Mouse (Mus musculus): ENCODE data around the gene U2af1l4. TPM values are rescaled to one million over a fixed set of nuclear protein-coding genes. Genes with fewer than 3 reads are reported as not detected.

The U2af1l4 gene
- polyA plus RNA-seq, 1 experiment from 2014 or later, result 87.6 TPM

DNA sequence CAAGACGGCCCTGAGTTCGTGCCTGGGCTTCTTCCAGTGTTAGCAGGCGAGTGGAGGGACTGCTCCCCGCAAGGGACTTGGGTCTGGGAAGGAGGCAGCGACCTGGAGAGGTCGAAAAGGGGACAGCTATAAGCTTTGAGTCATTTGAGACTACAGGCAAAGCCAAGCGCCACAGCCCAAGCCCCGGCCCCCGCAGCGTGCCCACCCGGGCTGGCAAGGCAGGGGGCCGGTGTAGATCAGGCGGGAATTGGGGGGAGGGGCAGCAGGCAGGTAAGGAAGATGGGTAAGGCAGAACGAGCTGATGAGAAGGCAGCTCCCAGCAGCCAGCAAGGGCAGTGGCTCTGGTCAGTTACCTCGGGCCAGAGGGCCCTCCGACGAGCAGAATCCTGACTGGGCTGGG, 36.7 kb upstream of the U2af1l4 start:
- Histone ChIP-seq H3K27me3 (ENCODE audit: control insufficient read depth, insufficient read depth, low read length) (0 out of 2 replicates have a peak, but pooled peaks cover 3% of the 10 kb centered on the region), H3K4me2 (peak overlapping the region; percentile 44)

DNA sequence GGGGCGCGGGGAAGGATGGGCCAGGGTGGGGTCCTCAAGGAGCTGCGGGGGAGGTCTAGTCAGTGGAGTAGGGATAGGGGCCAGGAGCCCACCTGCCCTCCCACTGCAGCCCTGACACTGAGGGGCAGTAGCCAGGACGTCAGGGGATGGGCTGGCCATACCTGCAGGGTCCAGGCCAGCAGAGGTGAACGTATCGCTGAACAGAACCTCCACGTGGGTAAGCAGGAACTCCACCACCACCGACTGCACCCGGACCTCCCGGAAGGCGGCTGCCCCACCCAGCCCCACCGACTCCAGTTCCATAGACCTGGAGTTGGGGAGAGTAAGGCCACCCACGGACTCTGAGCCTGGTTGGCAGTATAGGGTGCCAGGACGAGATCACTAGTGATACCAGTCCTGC, 36.1 kb upstream of the U2af1l4 start:
- peaks cover 21% of the 10 kb centered on the region for H3K36me3 ChIP-seq (ENCODE audit: control insufficient read depth, insufficient read depth, low read length)
- no peak overlapping the region for H3K9ac ChIP-seq (ENCODE audit: low read depth, low read length)
- H3K27me3 ChIP-seq (ENCODE audit: control insufficient read depth, insufficient read depth, low read length), result 0 out of 2 replicates have a peak, but pooled peaks cover 3% of the 10 kb centered on the region
- H3K4me3 ChIP-seq (ENCODE audit: low read depth, low read length), result no peak overlapping the region
- no peak overlapping the region for H3K27ac ChIP-seq (ENCODE audit: low read depth, low read length)
- no peaks in the 10 kb centered on the region for H3K9me3 ChIP-seq (replicated peaks; ENCODE audit: control insufficient read depth, low read length)
- 75% methylated on average over 14 of the region's 14 CpGs for WGBS (ENCODE audit: insufficient replicate concordance)
- peaks cover 11% of the 10 kb centered on the region for H3K4me1 ChIP-seq (ENCODE audit: control insufficient read depth, insufficient read depth, low read length)
- H3K4me2 ChIP-seq, result no peak overlapping the region
- ATAC-seq (replicated peaks; ENCODE audit: insufficient number of reproducible peaks, low FRiP score, low TSS enrichment), result no peak; the same call in 1 of the 2 replicates

More for the DNA sequence above, 36.7 kb upstream of the U2af1l4 start:
- Histone ChIP-seq H3K4me1 (ENCODE audit: control insufficient read depth, insufficient read depth, low read length) (peaks cover 11% of the 10 kb centered on the region), H3K27ac (ENCODE audit: low read depth, low read length) (no peak overlapping the region), H3K9me3 (replicated peaks; ENCODE audit: control insufficient read depth, low read length) (no peaks in the 10 kb centered on the region), H3K36me3 (ENCODE audit: control insufficient read depth, insufficient read depth, low read length) (peaks cover 21% of the 10 kb centered on the region), H3K4me3 (ENCODE audit: low read depth, low read length) (no peak overlapping the region), H3K9ac (ENCODE audit: low read depth, low read length) (peak overlapping the region; percentile 43; the same call in 1 of the 2 replicates)
- ATAC-seq (replicated peaks; ENCODE audit: insufficient number of reproducible peaks, low FRiP score, low TSS enrichment), result no peak
- WGBS (ENCODE audit: insufficient replicate concordance), result 14% methylated on average over 17 of the region's 17 CpGs

DNA sequence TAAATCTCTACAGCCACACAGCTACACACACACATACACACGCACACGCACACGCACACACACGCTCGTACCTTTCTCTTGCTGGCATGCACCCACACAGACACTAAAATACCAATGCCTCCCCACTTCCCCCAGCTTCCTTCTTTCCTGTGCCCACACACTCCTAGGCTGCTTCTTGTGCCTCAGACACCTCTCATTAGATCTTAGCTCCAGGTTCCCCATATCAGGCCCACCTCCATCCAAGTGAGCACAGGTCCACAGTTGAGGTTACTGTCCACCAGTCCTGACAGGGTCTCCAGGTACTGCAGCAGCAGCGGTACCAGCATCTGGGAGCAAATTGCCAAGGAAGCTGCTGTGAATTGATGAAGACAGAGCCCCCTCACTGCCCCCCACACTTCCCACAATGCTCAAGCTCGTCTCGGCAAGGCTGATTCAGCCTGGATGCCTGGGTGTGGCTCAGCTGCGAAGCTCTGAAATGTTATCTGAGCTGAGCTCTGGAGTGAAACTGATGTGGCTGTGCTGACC, 31.7 kb upstream of the U2af1l4 start:
- H3K4me2 ChIP-seq, result no peak overlapping the region
- H3K9me3 ChIP-seq (replicated peaks; ENCODE audit: control insufficient read depth, low read length), result no peaks in the 10 kb centered on the region
- H3K4me1 ChIP-seq (ENCODE audit: control insufficient read depth, insufficient read depth, low read length), result peaks cover 21% of the 10 kb centered on the region
- H3K27ac ChIP-seq (ENCODE audit: low read depth, low read length), result no peak overlapping the region
- 0 out of 2 replicates have a peak overlapping the region, but pooled peaks have one; percentile 28 for H3K9ac ChIP-seq (ENCODE audit: low read depth, low read length)
- H3K36me3 ChIP-seq (ENCODE audit: control insufficient read depth, insufficient read depth, low read length), result peaks cover 13% of the 10 kb centered on the region
- peaks cover 10% of the 10 kb centered on the region; the same call in 1 of the 2 replicates for H3K27me3 ChIP-seq (ENCODE audit: control insufficient read depth, insufficient read depth, low read length)
- WGBS (ENCODE audit: insufficient replicate concordance), result 69% methylated on average over 9 of the region's 9 CpGs
- H3K4me3 ChIP-seq (ENCODE audit: low read depth, low read length), result no peak overlapping the region
- no peak for ATAC-seq (replicated peaks; ENCODE audit: insufficient number of reproducible peaks, low FRiP score, low TSS enrichment)

DNA sequence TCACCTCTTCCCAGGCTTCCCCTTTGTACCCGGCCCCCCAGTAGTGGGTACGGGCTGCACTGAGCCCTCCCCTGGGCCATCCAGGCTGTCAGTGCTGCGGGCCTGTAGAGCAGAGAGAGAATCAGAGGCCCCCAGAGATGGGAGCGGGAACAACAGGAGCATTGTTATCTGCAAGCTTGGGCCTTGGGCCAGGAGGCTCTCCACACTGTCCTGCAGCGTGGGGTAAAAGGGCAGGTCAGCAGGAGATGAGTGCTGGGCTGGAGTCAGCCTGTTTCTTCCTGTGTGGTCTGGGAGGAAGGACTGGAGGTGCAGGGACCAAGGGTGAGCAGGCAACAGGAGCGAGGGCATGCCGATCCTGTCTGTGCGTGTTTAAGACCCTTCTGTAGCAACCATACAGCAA, 30.2 kb upstream of the U2af1l4 start:
- Histone ChIP-seq H3K9ac (ENCODE audit: low read depth, low read length) (no peak overlapping the region), H3K4me3 (ENCODE audit: low read depth, low read length) (0 out of 2 replicates have a peak overlapping the region, but pooled peaks have one; percentile 3), H3K4me1 (ENCODE audit: control insufficient read depth, insufficient read depth, low read length) (peaks cover 18% of the 10 kb centered on the region), H3K36me3 (ENCODE audit: control insufficient read depth, insufficient read depth, low read length) (peaks cover 11% of the 10 kb centered on the region), H3K4me2 (peak overlapping the region; percentile 14; the same call in 1 of the 2 replicates), H3K9me3 (replicated peaks; ENCODE audit: control insufficient read depth, low read length) (no peaks in the 10 kb centered on the region), H3K27me3 (ENCODE audit: control insufficient read depth, insufficient read depth, low read length) (peaks cover 10% of the 10 kb centered on the region; the same call in 1 of the 2 replicates), H3K27ac (ENCODE audit: low read depth, low read length) (no peak overlapping the region)
- 28% methylated on average over 8 of the region's 8 CpGs for WGBS (ENCODE audit: insufficient replicate concordance)
- no peak for ATAC-seq (replicated peaks; ENCODE audit: insufficient number of reproducible peaks, low FRiP score, low TSS enrichment)

DNA sequence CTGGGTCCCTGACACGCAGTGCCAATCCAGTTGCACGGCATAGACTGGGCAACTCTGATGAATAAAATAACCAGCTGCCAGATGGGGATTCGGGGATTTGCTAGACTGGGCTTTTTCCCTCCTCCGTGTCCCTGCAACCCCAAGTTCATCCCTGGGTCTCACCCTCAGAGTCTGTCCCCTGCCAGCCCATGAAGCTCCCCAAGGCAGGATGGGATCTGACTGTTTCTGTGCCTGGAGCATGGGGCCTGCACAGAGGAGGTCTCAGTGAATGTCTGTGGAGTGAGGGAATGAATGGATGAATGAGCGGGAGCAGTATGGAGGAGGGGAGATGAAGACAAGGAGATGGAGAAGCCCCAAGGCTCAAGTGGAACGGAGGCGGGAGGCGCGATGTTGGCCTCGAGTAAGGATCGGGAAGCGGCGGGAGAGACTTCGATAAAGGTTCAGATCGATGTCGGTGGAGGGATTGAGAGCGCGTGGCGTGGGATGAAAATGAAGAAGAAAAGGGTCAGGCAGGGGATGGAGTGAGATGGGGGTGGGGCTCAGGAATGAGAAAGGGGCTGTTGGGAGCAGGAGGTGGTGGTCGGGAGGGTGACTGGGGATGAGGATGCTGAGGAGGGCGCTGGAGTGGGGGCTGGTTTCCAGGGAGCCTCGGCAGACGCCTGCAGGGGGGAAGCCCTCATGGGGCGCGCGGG, 29.0 kb upstream of the U2af1l4 start:
- H3K27me3 ChIP-seq (ENCODE audit: control insufficient read depth, insufficient read depth, low read length), result peaks cover 7% of the 10 kb centered on the region; the same call in 1 of the 2 replicates
- H3K9me3 ChIP-seq (replicated peaks; ENCODE audit: control insufficient read depth, low read length), result no peaks in the 10 kb centered on the region
- no peak; the same call in 1 of the 2 replicates for ATAC-seq (replicated peaks; ENCODE audit: insufficient number of reproducible peaks, low FRiP score, low TSS enrichment)
- peak overlapping the region; percentile 79 for H3K4me3 ChIP-seq (ENCODE audit: low read depth, low read length)
- peaks cover 18% of the 10 kb centered on the region for H3K4me1 ChIP-seq (ENCODE audit: control insufficient read depth, insufficient read depth, low read length)
- H3K4me2 ChIP-seq, result peak overlapping the region; percentile 98
- peaks cover 6% of the 10 kb centered on the region for H3K36me3 ChIP-seq (ENCODE audit: control insufficient read depth, insufficient read depth, low read length)
- peak overlapping the region; percentile 85 for H3K9ac ChIP-seq (ENCODE audit: low read depth, low read length)
- H3K27ac ChIP-seq (ENCODE audit: low read depth, low read length), result no peak overlapping the region
- 9% methylated on average over 26 of the region's 26 CpGs for WGBS (ENCODE audit: insufficient replicate concordance)

DNA sequence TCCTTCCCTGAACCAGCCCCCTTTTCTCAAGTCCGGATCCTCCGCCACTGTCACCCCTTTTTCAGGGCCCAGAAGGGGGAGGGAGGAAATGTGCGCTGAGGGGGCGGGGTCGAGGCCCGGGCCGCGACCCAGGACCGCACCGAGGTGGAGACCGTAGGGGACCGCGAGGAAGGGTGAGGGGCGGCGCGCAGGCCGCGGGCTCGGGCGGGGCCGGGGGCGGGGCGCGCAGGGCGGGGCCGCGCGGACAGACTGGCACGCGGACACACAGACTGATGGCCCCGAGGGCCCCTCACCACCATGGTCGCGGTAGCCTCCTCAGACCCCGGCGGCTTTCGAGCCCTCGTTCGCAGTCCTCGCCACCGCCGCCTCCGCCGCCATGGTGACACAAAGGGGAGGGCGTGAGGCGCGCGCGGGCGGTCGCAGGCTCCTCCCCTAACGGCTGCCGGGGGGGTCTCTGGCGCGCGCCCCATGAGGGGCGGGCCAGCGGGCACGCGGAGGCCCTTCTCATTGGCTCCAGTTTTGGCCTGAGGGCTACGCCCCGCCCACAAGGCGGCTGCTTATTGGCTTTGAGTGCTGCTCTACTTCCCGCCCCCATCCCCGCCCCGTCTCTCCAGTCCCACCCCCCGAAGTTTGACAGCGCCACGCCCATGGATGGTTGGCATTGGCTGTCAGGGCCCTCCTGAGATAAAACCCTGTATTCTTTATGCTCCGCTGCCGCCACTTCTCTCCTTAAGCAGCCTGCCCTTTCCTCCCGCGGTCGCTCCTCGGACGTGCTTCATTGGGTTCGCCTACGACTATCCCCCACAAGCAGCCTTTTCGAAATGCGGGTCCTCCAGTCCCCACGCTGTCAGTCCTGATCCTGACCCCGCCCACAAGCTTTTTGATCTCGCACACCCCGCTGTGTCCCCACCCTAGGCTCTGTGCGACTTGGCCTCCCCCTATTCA, 28.2 kb upstream of the U2af1l4 start, which contains the start of gene Arhgap33:
TSS of gene Arhgap33 (minus strand) at position 428 of the 945 bp plus-strand sequence.
- Histone ChIP-seq H3K4me1 (ENCODE audit: control insufficient read depth, insufficient read depth, low read length) (peaks cover 18% of the 10 kb centered on the region), H3K9ac (ENCODE audit: low read depth, low read length) (peak within 1 kb of the TSS; percentile 85), H3K36me3 (ENCODE audit: control insufficient read depth, insufficient read depth, low read length) (0 out of 2 replicates have a peak, but pooled peaks cover 3% of the 10 kb centered on the region), H3K27me3 (ENCODE audit: control insufficient read depth, insufficient read depth, low read length) (peaks cover 7% of the 10 kb centered on the region; the same call in 1 of the 2 replicates), H3K27ac (ENCODE audit: low read depth, low read length) (0 out of 2 replicates have a peak within 1 kb of the TSS, but pooled peaks have one; percentile 15), H3K9me3 (replicated peaks; ENCODE audit: control insufficient read depth, low read length) (no peaks in the 10 kb centered on the region), H3K4me2 (peak within 1 kb of the TSS; percentile 98), H3K4me3 (ENCODE audit: low read depth, low read length) (peak within 1 kb of the TSS; percentile 79)
- under 1% methylated on average over 60 of the region's 84 CpGs for WGBS (ENCODE audit: insufficient replicate concordance)
- peak; percentile 90 for ATAC-seq (replicated peaks; ENCODE audit: insufficient number of reproducible peaks, low FRiP score, low TSS enrichment)

DNA sequence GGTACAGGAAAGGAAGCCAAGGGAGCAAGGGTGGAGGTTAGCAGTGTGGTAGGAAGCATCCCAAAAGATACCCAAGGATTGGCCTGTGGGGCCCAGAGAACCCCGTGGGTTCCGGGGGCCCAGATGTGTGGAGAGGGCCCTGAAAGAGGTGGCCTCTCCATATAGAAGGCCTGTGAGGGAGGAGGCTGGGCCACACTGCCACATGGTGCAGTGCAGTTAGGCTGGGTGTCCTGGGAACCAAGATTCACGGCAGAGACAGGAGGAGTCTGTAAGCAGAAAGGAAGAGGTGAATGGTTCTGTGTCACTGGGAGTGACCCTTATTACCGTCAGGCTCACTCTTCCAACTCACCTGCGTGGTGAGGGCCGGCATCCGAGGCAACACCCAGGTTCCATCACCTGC, 22.5 kb upstream of the U2af1l4 start:
- no peaks in the 10 kb centered on the region for H3K9me3 ChIP-seq (replicated peaks; ENCODE audit: control insufficient read depth, low read length)
- no peak for ATAC-seq (replicated peaks; ENCODE audit: insufficient number of reproducible peaks, low FRiP score, low TSS enrichment)
- no peak overlapping the region for H3K4me2 ChIP-seq
- peaks cover 3% of the 10 kb centered on the region; the same call in 1 of the 2 replicates for H3K36me3 ChIP-seq (ENCODE audit: control insufficient read depth, insufficient read depth, low read length)
- H3K27me3 ChIP-seq (ENCODE audit: control insufficient read depth, insufficient read depth, low read length), result no peaks in the 10 kb centered on the region
- no peak overlapping the region for H3K27ac ChIP-seq (ENCODE audit: low read depth, low read length)
- H3K4me3 ChIP-seq (ENCODE audit: low read depth, low read length), result no peak overlapping the region
- H3K9ac ChIP-seq (ENCODE audit: low read depth, low read length), result no peak overlapping the region
- peaks cover under 1% of the 10 kb centered on the region; the same call in 1 of the 2 replicates for H3K4me1 ChIP-seq (ENCODE audit: control insufficient read depth, insufficient read depth, low read length)
- 82% methylated on average over 7 of the region's 7 CpGs for WGBS (ENCODE audit: insufficient replicate concordance)

DNA sequence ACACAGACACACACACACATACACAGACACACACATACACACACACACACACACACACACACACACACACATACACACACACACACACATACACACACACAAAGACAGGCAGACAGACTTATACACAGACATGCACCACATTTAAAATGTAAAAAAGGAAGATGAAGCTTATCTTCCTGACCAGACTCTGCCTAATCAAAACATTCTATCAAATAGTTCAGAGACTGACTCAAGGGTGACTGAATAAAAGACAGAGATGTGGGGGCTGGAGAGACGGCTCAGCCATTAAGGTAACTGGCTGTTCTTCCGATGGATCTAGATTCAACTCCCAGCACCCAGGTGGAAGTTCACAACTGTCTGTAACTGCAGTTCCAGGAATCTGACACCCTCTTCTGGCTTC, 18.8 kb upstream of the U2af1l4 start:
- Histone ChIP-seq H3K4me3 (ENCODE audit: low read depth, low read length) (no peak overlapping the region), H3K4me2 (no peak overlapping the region), H3K27ac (ENCODE audit: low read depth, low read length) (no peak overlapping the region), H3K27me3 (ENCODE audit: control insufficient read depth, insufficient read depth, low read length) (no peaks in the 10 kb centered on the region), H3K4me1 (ENCODE audit: control insufficient read depth, insufficient read depth, low read length) (no peaks in the 10 kb centered on the region), H3K9ac (ENCODE audit: low read depth, low read length) (no peak overlapping the region), H3K36me3 (ENCODE audit: control insufficient read depth, insufficient read depth, low read length) (peaks cover 12% of the 10 kb centered on the region), H3K9me3 (replicated peaks; ENCODE audit: control insufficient read depth, low read length) (no peaks in the 10 kb centered on the region)
- no peak for ATAC-seq (replicated peaks; ENCODE audit: insufficient number of reproducible peaks, low FRiP score, low TSS enrichment)
- WGBS (ENCODE audit: insufficient replicate concordance), result 84% methylated on average over 2 of the region's 2 CpGs

Measured in heart, embryonic 11.5 days (tissue).